Mouse (Mus musculus): Measurements from ENCODE around the gene Cers2. TPM values are rescaled to one million over a fixed set of nuclear protein-coding genes. Genes with fewer than 3 reads are reported as not detected.
A peak's percentile ranks its signal among the peaks of the same experiment; 100 is the strongest.

Gene Cers2
- total and polyA plus RNA-seq, 2 experiments from 2014 or later = 89.4 to 108 TPM

- DNase-seq (ENCODE audit: low spot score) = no peak
- TF ChIP-seq CTCF (IDR thresholded peaks at IDR 0.05; ENCODE audit: low read depth) = no peak
- TF ChIP-seq EP300 (IDR thresholded peaks at IDR 0.05; ENCODE audit: low read depth) = no peak
- Histone ChIP-seq H3K4me3 (ENCODE audit: low read depth, low read length) (no peak overlapping the region), H3K9ac (replicated peaks; ENCODE audit: low read depth, low read length) (no peak overlapping the region), H3K4me2 (ENCODE audit: low read depth, low read length) (no peak overlapping the region), H3K27ac (ENCODE audit: low read depth) (peak overlapping the region; percentile 66), H3K36me3 (replicated peaks; ENCODE audit: control insufficient read depth, insufficient read depth, low read length) (peaks cover 42% of the 10 kb centered on the region), H3K27me3 (ENCODE audit: control insufficient read depth, insufficient read depth, low read length) (no peaks in the 10 kb centered on the region), H3K9me3 (replicated peaks; ENCODE audit: control insufficient read depth, low read length) (no peaks in the 10 kb centered on the region), H3K4me1 (ENCODE audit: control insufficient read depth, insufficient read depth) (peaks cover 27% of the 10 kb centered on the region)
- no peak for ATAC-seq (ENCODE audit: insufficient read depth, low read depth)
- 45% methylated on average over 2 of the region's 2 CpGs for WGBS
These were observed 4.5 kb downstream of the Cers2 start for GRCm38 (mm10) chr3:95319110-95319509.

- DNase-seq (ENCODE audit: low spot score) (no peak), ATAC-seq (ENCODE audit: insufficient read depth, low read depth) (no peak)
- H3K9ac ChIP-seq (replicated peaks; ENCODE audit: low read depth, low read length) = no peak overlapping the region
- TF ChIP-seq EP300 (IDR thresholded peaks at IDR 0.05; ENCODE audit: low read depth) = no peak
- no peak for TF ChIP-seq CTCF (IDR thresholded peaks at IDR 0.05; ENCODE audit: low read depth)
- no peak overlapping the region for H3K4me3 ChIP-seq (ENCODE audit: low read depth, low read length)
- H3K9me3 ChIP-seq (replicated peaks; ENCODE audit: control insufficient read depth, low read length) = no peaks in the 10 kb centered on the region
- H3K36me3 ChIP-seq (replicated peaks; ENCODE audit: control insufficient read depth, insufficient read depth, low read length) = peaks cover 51% of the 10 kb centered on the region
- WGBS = 71% methylated on average over 12 of the region's 12 CpGs
- no peak overlapping the region for H3K4me2 ChIP-seq (ENCODE audit: low read depth, low read length)
- peaks cover 27% of the 10 kb centered on the region for H3K4me1 ChIP-seq (ENCODE audit: control insufficient read depth, insufficient read depth)
- H3K27me3 ChIP-seq (ENCODE audit: control insufficient read depth, insufficient read depth, low read length) = no peaks in the 10 kb centered on the region
- no peak overlapping the region for H3K27ac ChIP-seq (ENCODE audit: low read depth)
These were observed 5.4 kb downstream of the Cers2 start for GRCm38 (mm10) chr3:95319701-95320625.

GRCm38 (mm10) chr3:95323429-95323828 is 8.8 kb downstream of the Cers2 start:
- WGBS = 82% methylated on average over 3 of the region's 3 CpGs

GRCm38 (mm10) chr3:95324454-95325144 is 10.0 kb downstream of the Cers2 start:
- no peak for DNase-seq (ENCODE audit: low spot score)
- no peaks in the 10 kb centered on the region for H3K27me3 ChIP-seq (ENCODE audit: control insufficient read depth, insufficient read depth, low read length)
- H3K4me3 ChIP-seq (ENCODE audit: low read depth, low read length) = no peak overlapping the region
- H3K4me1 ChIP-seq (ENCODE audit: control insufficient read depth, insufficient read depth) = no peaks in the 10 kb centered on the region
- peaks cover 91% of the 10 kb centered on the region for H3K36me3 ChIP-seq (replicated peaks; ENCODE audit: control insufficient read depth, insufficient read depth, low read length)
- no peak overlapping the region for H3K9ac ChIP-seq (replicated peaks; ENCODE audit: low read depth, low read length)
- no peaks in the 10 kb centered on the region for H3K9me3 ChIP-seq (replicated peaks; ENCODE audit: control insufficient read depth, low read length)
- TF ChIP-seq CTCF (IDR thresholded peaks at IDR 0.05; ENCODE audit: low read depth) = 0 out of 2 replicates have a peak, but pooled peaks have one; percentile 30
- no peak for TF ChIP-seq EP300 (IDR thresholded peaks at IDR 0.05; ENCODE audit: low read depth)
- ATAC-seq (ENCODE audit: insufficient read depth, low read depth) = no peak
- H3K27ac ChIP-seq (ENCODE audit: low read depth) = no peak overlapping the region
- no peak overlapping the region for H3K4me2 ChIP-seq (ENCODE audit: low read depth, low read length)
- 90% methylated on average over 6 of the region's 6 CpGs for WGBS

More at GRCm38 (mm10) chr3:95323429-95323828, 8.8 kb downstream of the Cers2 start:
- H3K4me3 ChIP-seq (ENCODE audit: low read depth, low read length) = no peak overlapping the region
- peaks cover 10% of the 10 kb centered on the region for H3K4me1 ChIP-seq (ENCODE audit: control insufficient read depth, insufficient read depth)
- H3K27me3 ChIP-seq (ENCODE audit: control insufficient read depth, insufficient read depth, low read length) = no peaks in the 10 kb centered on the region
- H3K36me3 ChIP-seq (replicated peaks; ENCODE audit: control insufficient read depth, insufficient read depth, low read length) = peaks cover 86% of the 10 kb centered on the region
- no peak for ATAC-seq (ENCODE audit: insufficient read depth, low read depth)
- H3K27ac ChIP-seq (ENCODE audit: low read depth) = no peak overlapping the region
- H3K9me3 ChIP-seq (replicated peaks; ENCODE audit: control insufficient read depth, low read length) = no peaks in the 10 kb centered on the region
- H3K4me2 ChIP-seq (ENCODE audit: low read depth, low read length) = no peak overlapping the region
- TF ChIP-seq CTCF (IDR thresholded peaks at IDR 0.05; ENCODE audit: low read depth) = no peak
- TF ChIP-seq EP300 (IDR thresholded peaks at IDR 0.05; ENCODE audit: low read depth) = no peak
- no peak overlapping the region for H3K9ac ChIP-seq (replicated peaks; ENCODE audit: low read depth, low read length)
- no peak for DNase-seq (ENCODE audit: low spot score)

GRCm38 (mm10) chr3:95328803-95329404 is 14.3 kb downstream of the Cers2 start:
- Histone ChIP-seq H3K27ac (ENCODE audit: low read depth) (no peak overlapping the region), H3K4me2 (ENCODE audit: low read depth, low read length) (no peak overlapping the region), H3K4me3 (ENCODE audit: low read depth, low read length) (no peak overlapping the region), H3K4me1 (ENCODE audit: control insufficient read depth, insufficient read depth) (no peaks in the 10 kb centered on the region), H3K9me3 (replicated peaks; ENCODE audit: control insufficient read depth, low read length) (no peaks in the 10 kb centered on the region), H3K36me3 (replicated peaks; ENCODE audit: control insufficient read depth, insufficient read depth, low read length) (peaks cover 76% of the 10 kb centered on the region), H3K9ac (replicated peaks; ENCODE audit: low read depth, low read length) (no peak overlapping the region), H3K27me3 (ENCODE audit: control insufficient read depth, insufficient read depth, low read length) (no peaks in the 10 kb centered on the region)
- no peak for ATAC-seq (ENCODE audit: insufficient read depth, low read depth)
- 91% methylated on average over 1 of the region's 1 CpGs for WGBS
- TF ChIP-seq EP300 (IDR thresholded peaks at IDR 0.05; ENCODE audit: low read depth) (no peak), CTCF (IDR thresholded peaks at IDR 0.05; ENCODE audit: low read depth) (no peak)
- no peak for DNase-seq (ENCODE audit: low spot score)
